Mouse (Mus musculus) lung, postnatal 0 days (tissue): ENCODE results near the gene Sun3. TPM values are rescaled to one million over a fixed set of nuclear protein-coding genes. Genes with fewer than 3 reads are reported as not detected.
A peak's percentile ranks its signal among the peaks of the same experiment; 100 is the strongest.

Source experiments
- ATAC-seq: fragments of 200-750 bp; cut with Nextera tagmentation; 2 replicates; pipeline ENCODE4 v1.8.0; 2017; ENCODE audit warnings: moderate library complexity
- DNase-seq: peaks from one replicate; pipeline ENCODE4 v3.0.0-alpha.2; 2016; ENCODE audit warnings: low spot score
- H3K27ac ChIP-seq: fragments of 300-500 bp; sonication (generic); 2 replicates; pipeline ENCODE4 v1.5.1; 2014; ENCODE audit warnings: antibody characterized with exemption, mild to moderate bottlenecking, low read length, mixed read lengths
- H3K27me3 ChIP-seq: fragments of 300-500 bp; sonication (generic); replicated peaks from 2 replicates; pipeline ENCODE4 v1.6.1; 2014; ENCODE audit warnings: low read length, mixed read lengths; ENCODE audit not compliant: insufficient read depth
- H3K36me3 ChIP-seq: fragments of 300-500 bp; sonication (generic); 2 replicates; pipeline ENCODE4 v1.6.1; 2014; ENCODE audit warnings: low read length, mixed read lengths; ENCODE audit not compliant: insufficient read depth
- H3K4me1 ChIP-seq: fragments of 300-500 bp; sonication (generic); 2 replicates; pipeline ENCODE4 v1.6.1; 2014; ENCODE audit warnings: antibody characterized with exemption, low read depth, low read length, mixed read lengths; ENCODE audit not compliant: insufficient read depth
- H3K4me2 ChIP-seq: fragments of 300-500 bp; sonication (generic); replicated peaks from 2 replicates; pipeline ENCODE4 v1.6.1; 2014; ENCODE audit warnings: low read depth, mild to moderate bottlenecking, low read length, moderate library complexity, mixed read lengths
- H3K4me3 ChIP-seq: fragments of 300-500 bp; sonication (generic); 2 replicates; pipeline ENCODE4 v1.5.1; 2014; ENCODE audit warnings: low read depth, low read length
- H3K9ac ChIP-seq: fragments of 300-500 bp; sonication (generic); replicated peaks from 2 replicates; pipeline ENCODE4 v1.6.1; 2014; ENCODE audit warnings: low read depth, mild to moderate bottlenecking
- H3K9me3 ChIP-seq: fragments of 300-500 bp; sonication (generic); 2 replicates; pipeline ENCODE4 v1.6.1; 2016; ENCODE audit warnings: low read length, mixed read lengths
- CTCF ChIP-seq: IDR thresholded peaks from 2 replicates; pipeline ENCODE4 v1.5.1; 2016; ENCODE audit warnings: antibody characterized with exemption, mild to moderate bottlenecking
- EP300 ChIP-seq: IDR thresholded peaks from 2 replicates; pipeline ENCODE4 v1.6.1; 2016; ENCODE audit warnings: antibody characterized with exemption, mild to moderate bottlenecking, control low read depth
- whole genome bisulfite sequencing: fragments of 180-500 bp; shearing (Covaris S2); extraction: QIAGEN DNeasy Blood & Tissue Kit; methylation state at CpG from one replicate; pipeline ENCODE4 v1.1.7; 2014; 5-methylcytosine and 5-hydroxymethylcytosine counted together
- polyA plus RNA-seq: library from polyadenylated mRNA; unstranded; fragments of >200 nt; fragmentation: Nextera tagmentation; extraction: Ambion mirVana; gene quantifications from 2 replicates; pipeline ENCODE4 v1.2.1, GENCODE M21; 2015

The Sun3 gene
- polyA plus RNA-seq, 1 experiment from 2014 or later, result 0.10 TPM

DNA sequence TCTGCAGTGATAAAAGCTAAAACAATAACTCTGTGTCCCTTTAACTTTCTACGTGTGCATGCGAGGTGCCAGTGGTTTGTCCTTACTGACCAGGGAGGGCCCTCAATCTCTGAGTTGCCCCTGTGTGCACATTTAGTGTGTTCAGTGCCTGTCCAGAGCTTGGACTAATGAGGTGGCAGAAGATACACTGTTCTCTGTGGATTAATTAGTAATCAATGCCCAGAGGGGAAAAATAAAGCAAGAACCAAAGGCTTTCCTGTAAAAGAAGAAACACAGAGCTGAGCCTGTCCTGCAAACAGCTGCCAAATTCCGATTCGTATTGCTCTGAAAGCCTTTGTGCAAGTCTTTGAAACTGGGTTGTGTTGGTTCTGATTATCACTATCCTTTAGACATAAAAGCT lies 1.4 kb upstream of the Sun3 start:
- Histone ChIP-seq H3K27ac (no peak overlapping the region), H3K4me3 (no peak overlapping the region), H3K27me3 (no peaks in the 10 kb centered on the region), H3K4me2 (no peak overlapping the region), H3K36me3 (no peaks in the 10 kb centered on the region), H3K4me1 (no peaks in the 10 kb centered on the region), H3K9ac (no peak overlapping the region), H3K9me3 (no peaks in the 10 kb centered on the region)
- no peak for DNase-seq
- TF ChIP-seq EP300 (no peak), CTCF (no peak)
- WGBS, result 85% methylated on average over 4 of the region's 4 CpGs
- ATAC-seq, result no peak

DNA sequence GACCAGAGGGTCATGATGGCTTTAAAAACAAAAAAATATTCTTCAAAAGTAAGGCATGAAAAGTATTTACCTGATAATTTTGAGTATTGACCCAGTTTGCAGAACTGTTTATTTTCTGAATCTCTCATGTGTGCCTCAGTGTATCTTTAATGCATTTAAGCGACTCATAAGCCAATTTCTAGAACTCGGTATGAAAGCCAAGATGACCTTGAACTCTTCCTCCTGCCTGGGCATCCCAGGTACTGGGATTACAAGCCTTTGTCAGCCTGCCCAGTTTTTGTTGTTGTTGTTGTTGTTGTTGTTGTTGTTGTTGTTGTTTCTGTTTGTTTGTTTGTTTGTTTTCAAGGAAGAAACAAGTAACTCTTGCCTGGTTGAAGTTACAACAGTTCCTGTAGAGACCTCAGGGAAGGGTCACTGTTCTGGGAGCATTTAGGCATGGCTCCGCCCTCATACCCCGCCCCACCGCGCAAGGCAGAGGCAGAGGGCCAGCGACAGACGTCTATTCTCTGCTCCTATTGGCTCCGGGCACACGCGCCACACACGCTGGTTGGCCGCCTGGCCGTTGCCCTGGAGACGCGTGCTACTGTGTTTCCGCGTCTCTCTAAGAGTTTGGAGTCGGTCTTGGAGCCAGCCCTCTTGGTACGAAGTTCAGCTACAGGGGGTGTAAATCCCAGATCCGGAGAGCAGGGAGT lies 634 bp downstream of the Sun3 start, which contains the start of gene Gm11992:
Gene Gm11992 (plus strand): TSS at position 584 of the 692 bp plus-strand sequence.
- DNase-seq (peak; percentile 94), ATAC-seq (peak; percentile 100)

DNA sequence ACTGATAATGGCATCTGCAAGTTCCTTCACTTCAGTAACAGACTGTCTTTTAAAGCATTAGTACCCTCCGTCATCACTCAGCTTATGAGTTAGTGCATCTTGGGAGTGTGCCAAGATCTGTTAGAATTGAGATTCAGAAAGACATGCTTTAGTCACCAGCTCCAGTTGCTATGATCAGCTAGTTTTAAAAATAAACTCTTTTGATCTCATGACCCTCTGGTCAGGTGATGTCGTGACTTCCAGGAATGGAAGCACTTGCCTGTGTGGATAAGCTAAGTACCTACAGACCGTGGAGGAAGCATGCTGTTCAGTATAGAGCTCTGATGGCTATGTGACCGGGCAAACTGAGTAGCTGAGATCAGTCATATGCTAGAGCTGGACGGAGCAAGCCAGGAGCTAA lies 1.7 kb downstream of the Sun3 start:
- Histone ChIP-seq H3K36me3 (no peaks in the 10 kb centered on the region), H3K4me1 (no peaks in the 10 kb centered on the region), H3K27me3 (no peaks in the 10 kb centered on the region), H3K4me2 (no peak overlapping the region), H3K9ac (no peak overlapping the region), H3K4me3 (no peak overlapping the region), H3K9me3 (no peaks in the 10 kb centered on the region), H3K27ac (no peak overlapping the region)
- DNase-seq (no peak), ATAC-seq (no peak)
- TF ChIP-seq CTCF (no peak), EP300 (no peak)
- 52% methylated on average over 5 of the region's 5 CpGs for WGBS

More for the DNA sequence above, 634 bp downstream of the Sun3 start, which contains the start of gene Gm11992:
- Histone ChIP-seq H3K27ac (no peak within 1 kb of the TSS), H3K27me3 (no peaks in the 10 kb centered on the region), H3K9ac (no peak within 1 kb of the TSS), H3K36me3 (no peaks in the 10 kb centered on the region), H3K4me3 (peak within 1 kb of the TSS; percentile 34), H3K4me2 (peak within 1 kb of the TSS; percentile 68), H3K9me3 (no peaks in the 10 kb centered on the region), H3K4me1 (no peaks in the 10 kb centered on the region)
- no peak for TF ChIP-seq EP300
- 4% methylated on average over 21 of the region's 21 CpGs for WGBS

DNA sequence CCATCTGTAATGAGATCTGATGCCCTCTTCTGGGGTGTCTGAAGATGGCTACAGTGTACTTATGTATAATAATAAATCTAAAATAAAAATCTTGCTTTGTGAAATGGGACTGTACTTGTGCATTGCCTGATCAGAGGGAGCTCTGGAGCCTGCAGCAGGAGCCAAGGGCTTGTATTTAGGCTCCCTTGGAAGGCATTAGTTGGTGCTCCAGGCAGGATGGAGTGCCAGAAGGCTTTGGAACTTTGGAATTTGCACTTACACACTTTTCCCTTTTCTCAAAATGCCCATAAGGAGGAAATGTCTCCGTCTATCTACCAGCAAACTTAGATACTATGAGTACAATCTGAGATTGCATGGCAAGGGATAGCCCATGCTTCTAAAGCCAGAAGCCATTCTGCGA lies 2.2 kb downstream of the Sun3 start:
- no peaks in the 10 kb centered on the region for H3K9me3 ChIP-seq
- H3K27ac ChIP-seq, result no peak overlapping the region
- no peaks in the 10 kb centered on the region for H3K27me3 ChIP-seq
- H3K4me1 ChIP-seq, result no peaks in the 10 kb centered on the region
- ATAC-seq, result no peak
- no peaks in the 10 kb centered on the region for H3K36me3 ChIP-seq
- no peak overlapping the region for H3K9ac ChIP-seq
- no peak overlapping the region for H3K4me2 ChIP-seq
- no peak for TF ChIP-seq CTCF
- TF ChIP-seq EP300, result no peak
- DNase-seq, result no peak
- no peak overlapping the region for H3K4me3 ChIP-seq
- WGBS, result 80% methylated on average over 2 of the region's 2 CpGs

DNA sequence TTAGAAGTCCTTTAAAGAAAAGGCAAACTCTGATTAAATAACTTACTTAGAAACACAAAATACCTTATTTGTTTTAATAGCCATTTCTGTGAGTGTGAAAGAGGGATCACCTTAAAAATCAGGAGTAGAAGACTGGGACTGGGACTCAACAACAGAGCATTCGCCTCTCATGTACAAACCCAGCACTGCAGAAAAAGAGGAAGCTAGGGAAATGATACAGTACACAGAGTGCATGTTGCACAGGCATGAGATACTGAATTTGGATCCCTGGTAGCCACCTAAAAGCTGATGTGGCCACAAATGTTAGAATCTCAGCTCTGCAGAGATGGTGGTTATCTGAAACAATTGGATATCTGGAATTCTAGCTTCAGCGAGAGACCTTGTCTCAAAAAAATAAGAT lies 17.3 kb downstream of the Sun3 start:
- H3K36me3 ChIP-seq, result no peaks in the 10 kb centered on the region
- no peaks in the 10 kb centered on the region for H3K4me1 ChIP-seq
- DNase-seq, result no peak
- 71% methylated on average over 2 of the region's 2 CpGs for WGBS
- no peak overlapping the region for H3K4me3 ChIP-seq
- H3K27ac ChIP-seq, result no peak overlapping the region
- H3K27me3 ChIP-seq, result no peaks in the 10 kb centered on the region
- TF ChIP-seq CTCF (no peak), EP300 (no peak)
- no peak overlapping the region for H3K9ac ChIP-seq
- no peaks in the 10 kb centered on the region for H3K9me3 ChIP-seq
- ATAC-seq, result no peak
- no peak overlapping the region for H3K4me2 ChIP-seq

DNA sequence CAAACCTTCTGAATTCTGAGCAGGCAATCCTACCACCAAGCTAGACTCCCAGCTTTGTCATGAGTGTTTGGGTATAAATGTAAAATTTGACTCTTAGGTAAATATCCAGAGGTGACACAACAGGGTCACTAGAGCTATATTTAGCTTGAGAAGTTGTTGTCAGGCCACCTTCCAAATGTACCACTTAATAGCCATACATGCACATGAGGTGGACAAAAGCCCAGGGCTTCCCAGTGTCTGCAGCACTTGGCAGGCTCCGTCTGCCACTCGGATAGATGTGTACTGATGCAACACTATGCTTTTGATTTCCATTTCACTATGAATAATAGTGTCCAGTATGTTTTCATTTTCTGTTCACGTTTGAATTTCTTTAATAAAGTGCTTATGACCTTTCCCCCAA lies 23.6 kb downstream of the Sun3 start:
- Histone ChIP-seq H3K4me2 (no peak overlapping the region), H3K27me3 (no peaks in the 10 kb centered on the region), H3K27ac (no peak overlapping the region), H3K9me3 (no peaks in the 10 kb centered on the region), H3K4me3 (no peak overlapping the region), H3K9ac (no peak overlapping the region), H3K36me3 (no peaks in the 10 kb centered on the region), H3K4me1 (no peaks in the 10 kb centered on the region)
- ATAC-seq, result no peak
- DNase-seq, result no peak
- WGBS, result 56% methylated on average over 3 of the region's 3 CpGs
- no peak for TF ChIP-seq CTCF
- TF ChIP-seq EP300, result no peak
